Mouse (Mus musculus) hindbrain, postnatal 0 days (tissue): Measurements from ENCODE around the gene Zfp472. TPM values are rescaled to one million over a fixed set of nuclear protein-coding genes. Genes with fewer than 3 reads are reported as not detected.
A peak's percentile ranks its signal among the peaks of the same experiment; 100 is the strongest.

Experiments
- ATAC-seq: fragments of 200-750 bp; cut with Nextera tagmentation; 2 replicates; pipeline ENCODE4 v1.8.0; 2017; ENCODE audit warnings: mild to moderate bottlenecking, moderate TSS enrichment, moderate library complexity
- DNase-seq: peaks from one replicate; pipeline ENCODE4 v3.0.0-alpha.2; 2015; ENCODE audit warnings: low spot score
- H3K27ac ChIP-seq: fragments of 300-500 bp; sonication (generic); 2 replicates; pipeline ENCODE4 v1.5.1; 2014; ENCODE audit warnings: mild to moderate bottlenecking
- H3K27me3 ChIP-seq: fragments of 300-500 bp; sonication (generic); 2 replicates; pipeline ENCODE4 v1.6.1; 2014; ENCODE audit warnings: low read length, mixed read lengths; ENCODE audit not compliant: insufficient read depth
- H3K36me3 ChIP-seq: fragments of 300-500 bp; sonication (generic); 2 replicates; pipeline ENCODE4 v1.6.1; 2014; ENCODE audit warnings: low read length, mixed read lengths; ENCODE audit not compliant: insufficient read depth
- H3K4me1 ChIP-seq: fragments of 300-500 bp; sonication (generic); 2 replicates; pipeline ENCODE4 v1.6.1; 2014; ENCODE audit warnings: antibody characterized with exemption, low read length, mixed read lengths; ENCODE audit not compliant: insufficient read depth
- H3K4me2 ChIP-seq: fragments of 300-500 bp; sonication (generic); 2 replicates; pipeline ENCODE4 v1.6.1; 2014; ENCODE audit warnings: low read depth, mild to moderate bottlenecking, low read length, moderate library complexity, mixed read lengths
- H3K4me3 ChIP-seq: fragments of 300-500 bp; sonication (generic); 2 replicates; pipeline ENCODE4 v1.5.1; 2014; ENCODE audit warnings: low read length
- H3K9ac ChIP-seq: fragments of 300-500 bp; sonication (generic); replicated peaks from 2 replicates; pipeline ENCODE4 v1.6.1; 2014; ENCODE audit warnings: mild to moderate bottlenecking, low read length, moderate library complexity, mixed read lengths
- H3K9me3 ChIP-seq: fragments of 300-500 bp; sonication (generic); 2 replicates; pipeline ENCODE4 v1.6.1; 2016; ENCODE audit warnings: low read length, mixed read lengths
- CTCF ChIP-seq: IDR thresholded peaks from 2 replicates; pipeline ENCODE4 v1.5.1; 2016; ENCODE audit warnings: antibody characterized with exemption, control low read depth, low read depth
- WGBS: fragments of 180-500 bp; shearing (Covaris S2); extraction: QIAGEN DNeasy Blood & Tissue Kit; methylation state at CpG from one replicate; pipeline ENCODE4 v1.1.7; 2014; 5-methylcytosine and 5-hydroxymethylcytosine counted together
- polyA plus RNA-seq: library from polyadenylated mRNA; unstranded; fragments of >200 nt; fragmentation: Nextera tagmentation; extraction: Ambion mirVana; gene quantifications from 2 replicates; pipeline ENCODE4 v1.2.1, GENCODE M21; 2015
- total RNA-seq: library from RNA; depleted of rRNA; stranded (reverse); fragments of >200 nt; gene quantifications from 2 replicates; pipeline ENCODE4 v1.2.3, GENCODE M21; 2014

The Zfp472 gene
- total and polyA plus RNA-seq, 2 experiments from 2014 or later = 5.9 to 6.5 TPM

DNA sequence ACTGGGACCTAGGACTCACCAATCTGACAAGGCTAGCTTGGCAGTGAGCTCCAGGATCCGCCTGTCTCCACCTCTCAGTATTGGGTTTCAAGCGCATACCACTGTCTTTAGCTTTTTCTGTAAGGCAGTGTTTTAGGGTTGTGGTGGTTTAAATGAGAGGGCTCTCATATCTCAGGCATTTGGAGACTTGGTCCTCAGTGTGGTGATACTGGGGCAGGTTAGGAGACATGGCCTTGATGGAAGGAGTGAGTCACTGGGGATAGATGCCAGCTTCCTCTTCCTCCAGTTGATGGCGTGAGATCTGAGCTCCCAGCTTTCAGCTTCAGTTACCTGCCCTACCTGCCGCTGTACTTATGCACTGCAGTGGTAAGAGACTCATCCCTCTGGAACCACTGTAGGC lies 25.8 kb upstream of the Zfp472 start:
- 87% methylated on average over 4 of the region's 4 CpGs for WGBS
- no peak overlapping the region for H3K9ac ChIP-seq
- no peak overlapping the region for H3K4me3 ChIP-seq
- ATAC-seq = no peak
- H3K9me3 ChIP-seq = no peaks in the 10 kb centered on the region
- H3K36me3 ChIP-seq = no peaks in the 10 kb centered on the region
- no peak overlapping the region for H3K4me2 ChIP-seq
- H3K4me1 ChIP-seq = no peaks in the 10 kb centered on the region
- TF ChIP-seq CTCF = no peak
- DNase-seq = no peak
- H3K27ac ChIP-seq = no peak overlapping the region
- no peaks in the 10 kb centered on the region for H3K27me3 ChIP-seq

DNA sequence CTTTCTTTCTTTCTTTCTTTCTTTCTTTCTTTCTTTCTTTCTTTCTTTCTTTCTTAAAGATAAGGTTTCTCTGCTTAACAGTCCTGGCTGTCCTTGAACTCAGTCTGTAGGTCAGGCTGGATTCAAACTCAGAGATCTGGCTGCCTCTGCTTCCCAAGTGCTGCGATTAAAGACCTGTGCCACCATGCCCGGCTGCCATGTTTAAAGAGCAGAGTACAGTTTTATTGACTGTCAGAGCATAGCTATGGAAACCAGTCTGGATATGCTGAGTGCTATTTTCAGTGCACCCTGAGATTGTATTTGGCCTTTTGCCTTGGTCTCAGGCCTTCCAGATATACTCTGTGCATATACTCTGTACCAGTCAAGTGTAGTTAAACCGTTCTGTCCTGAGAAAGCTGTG lies 22.0 kb upstream of the Zfp472 start:
- 91% methylated on average over 3 of the region's 3 CpGs for WGBS
- no peak for TF ChIP-seq CTCF
- H3K4me1 ChIP-seq = no peaks in the 10 kb centered on the region
- H3K4me2 ChIP-seq = no peak overlapping the region
- H3K9ac ChIP-seq = no peak overlapping the region
- no peak for ATAC-seq
- no peak for DNase-seq
- no peaks in the 10 kb centered on the region for H3K36me3 ChIP-seq
- H3K27ac ChIP-seq = no peak overlapping the region
- no peaks in the 10 kb centered on the region for H3K9me3 ChIP-seq
- H3K4me3 ChIP-seq = no peak overlapping the region
- no peaks in the 10 kb centered on the region for H3K27me3 ChIP-seq

DNA sequence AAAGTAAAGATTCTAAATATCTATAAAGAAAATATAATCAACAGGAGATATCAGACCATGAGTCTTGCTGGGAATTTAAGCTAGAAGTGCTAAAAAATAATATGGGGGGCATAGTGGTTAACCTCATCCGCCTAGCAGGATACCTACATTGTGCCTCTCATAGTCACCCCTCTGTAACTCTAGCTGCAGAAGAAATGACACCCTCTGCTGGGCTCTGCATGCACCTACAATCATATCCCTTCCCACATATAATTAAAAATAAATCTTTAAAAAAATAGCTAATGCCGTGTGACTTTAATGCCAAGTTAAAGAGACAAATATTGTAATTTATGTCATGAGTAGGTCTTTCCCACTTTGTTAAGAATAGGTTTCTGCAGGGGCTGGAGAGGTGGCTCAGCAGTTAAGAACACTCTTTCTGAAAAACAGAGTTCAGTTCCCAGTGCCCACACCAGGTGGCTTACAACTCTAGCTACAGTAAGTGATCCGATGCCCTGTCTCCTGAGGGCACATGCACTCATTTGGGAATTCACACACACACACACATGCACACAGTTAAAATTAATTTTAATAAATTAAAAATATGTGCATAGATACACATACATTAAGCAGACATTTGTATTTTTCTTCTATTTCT lies 21.1 kb upstream of the Zfp472 start:
- WGBS = 66% methylated on average over 3 of the region's 3 CpGs
- no peak overlapping the region for H3K27ac ChIP-seq
- H3K4me2 ChIP-seq = no peak overlapping the region
- H3K27me3 ChIP-seq = no peaks in the 10 kb centered on the region
- no peak overlapping the region for H3K4me3 ChIP-seq
- no peaks in the 10 kb centered on the region for H3K36me3 ChIP-seq
- H3K4me1 ChIP-seq = no peaks in the 10 kb centered on the region
- H3K9me3 ChIP-seq = no peaks in the 10 kb centered on the region
- DNase-seq = no peak
- H3K9ac ChIP-seq = no peak overlapping the region
- peak; percentile 18; the same call in 1 of the 2 replicates for TF ChIP-seq CTCF
- ATAC-seq = no peak

DNA sequence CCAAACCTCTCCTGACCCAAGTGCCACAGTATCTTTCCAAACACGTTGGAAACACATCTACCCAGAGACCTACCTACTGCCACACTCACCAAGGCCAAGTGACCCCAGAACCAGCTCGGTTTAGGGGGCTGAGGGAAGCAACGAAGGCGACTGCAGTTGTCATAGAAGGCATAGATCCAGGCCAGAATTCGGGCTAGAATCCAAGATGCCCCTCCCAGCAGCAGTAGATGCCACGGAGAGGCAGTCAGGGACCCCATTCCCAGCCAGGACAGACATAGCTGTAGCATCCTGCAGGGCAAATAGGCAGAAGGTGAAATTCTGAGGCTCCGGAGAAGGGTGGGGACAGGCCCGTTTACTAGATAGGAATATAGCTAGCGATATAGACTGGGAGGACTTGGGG lies 18.9 kb upstream of the Zfp472 start:
- Histone ChIP-seq H3K36me3 (no peaks in the 10 kb centered on the region), H3K9me3 (no peaks in the 10 kb centered on the region), H3K9ac (peak overlapping the region; percentile 66), H3K4me2 (peak overlapping the region; percentile 90), H3K27me3 (no peaks in the 10 kb centered on the region), H3K4me1 (no peaks in the 10 kb centered on the region), H3K4me3 (peak overlapping the region; percentile 51), H3K27ac (peak overlapping the region; percentile 77)
- WGBS = 63% methylated on average over 9 of the region's 9 CpGs
- peak; percentile 11; the same call in 1 of the 2 replicates for ATAC-seq
- no peak for TF ChIP-seq CTCF
- DNase-seq = no peak

DNA sequence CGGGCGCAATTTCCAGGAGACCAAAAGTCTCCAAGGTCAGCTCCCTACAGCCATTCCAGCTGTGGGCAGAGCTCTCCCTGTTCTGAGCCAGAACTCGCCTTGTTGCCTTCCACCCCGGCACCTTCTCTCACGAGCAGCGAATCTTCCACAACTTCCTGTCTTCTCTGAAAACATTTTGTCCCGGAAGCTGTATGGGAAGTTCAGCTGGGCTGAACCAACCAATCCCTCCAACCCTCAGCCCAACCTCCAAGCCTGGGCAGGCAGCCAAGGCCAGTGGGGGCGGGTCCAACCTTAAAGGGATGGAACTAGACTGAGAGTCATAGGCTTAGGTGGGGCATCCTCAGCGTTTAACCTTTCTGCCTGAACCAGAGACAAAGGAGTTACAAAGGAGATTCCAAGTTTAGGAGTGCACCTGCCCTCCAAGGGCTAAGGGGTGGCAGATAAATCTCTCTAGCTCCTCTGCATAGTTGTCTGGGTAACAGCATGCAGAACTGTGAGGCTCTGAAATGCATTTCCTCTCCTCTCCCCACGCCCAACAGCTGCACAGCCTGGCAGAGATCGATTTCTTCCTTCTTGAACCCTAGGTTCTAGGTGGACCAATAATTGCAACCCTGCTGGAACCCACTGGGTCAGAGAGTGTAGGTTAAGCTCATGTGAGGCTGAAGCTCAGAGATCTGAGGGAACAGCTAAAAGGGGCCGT lies 18.2 kb upstream of the Zfp472 start, which contains the start of gene Cyp4f13:
TSS of gene Cyp4f13 (minus strand) at position 188 of the 700 bp plus-strand sequence.
- Histone ChIP-seq H3K9ac (peak within 1 kb of the TSS; percentile 66), H3K4me3 (peak within 1 kb of the TSS; percentile 51), H3K9me3 (no peaks in the 10 kb centered on the region), H3K4me1 (no peaks in the 10 kb centered on the region), H3K27ac (peak within 1 kb of the TSS; percentile 77), H3K27me3 (no peaks in the 10 kb centered on the region), H3K4me2 (peak within 1 kb of the TSS; percentile 90), H3K36me3 (no peaks in the 10 kb centered on the region)
- DNase-seq (peak; percentile 93), ATAC-seq (peak; percentile 98)
- 30% methylated on average over 12 of the region's 12 CpGs for WGBS
- no peak for TF ChIP-seq CTCF

DNA sequence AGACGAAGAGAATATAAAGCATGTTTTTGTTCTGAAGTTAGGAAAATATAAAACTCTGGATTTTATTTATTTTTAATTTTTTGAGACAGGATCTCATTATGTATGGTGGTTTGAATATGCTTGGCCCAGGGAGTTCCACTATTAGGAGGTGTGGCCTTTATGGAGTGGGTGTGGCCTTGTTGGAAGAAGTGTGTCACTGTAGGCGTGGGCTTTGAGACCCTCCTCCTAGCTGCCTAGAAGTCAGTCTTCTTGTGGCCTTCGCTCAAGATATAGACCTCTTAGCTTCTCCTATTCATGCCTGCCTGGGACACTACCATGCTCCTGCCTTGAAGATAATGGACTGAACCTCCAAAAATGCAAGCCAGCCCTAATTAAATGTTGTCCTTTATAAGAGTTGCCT lies 15.5 kb upstream of the Zfp472 start:
- Histone ChIP-seq H3K27me3 (no peaks in the 10 kb centered on the region), H3K27ac (no peak overlapping the region), H3K4me2 (no peak overlapping the region), H3K9ac (no peak overlapping the region), H3K36me3 (no peaks in the 10 kb centered on the region), H3K4me3 (no peak overlapping the region), H3K4me1 (no peaks in the 10 kb centered on the region), H3K9me3 (no peaks in the 10 kb centered on the region)
- TF ChIP-seq CTCF = no peak
- ATAC-seq = no peak
- WGBS = 89% methylated on average over 3 of the region's 3 CpGs
- no peak for DNase-seq

DNA sequence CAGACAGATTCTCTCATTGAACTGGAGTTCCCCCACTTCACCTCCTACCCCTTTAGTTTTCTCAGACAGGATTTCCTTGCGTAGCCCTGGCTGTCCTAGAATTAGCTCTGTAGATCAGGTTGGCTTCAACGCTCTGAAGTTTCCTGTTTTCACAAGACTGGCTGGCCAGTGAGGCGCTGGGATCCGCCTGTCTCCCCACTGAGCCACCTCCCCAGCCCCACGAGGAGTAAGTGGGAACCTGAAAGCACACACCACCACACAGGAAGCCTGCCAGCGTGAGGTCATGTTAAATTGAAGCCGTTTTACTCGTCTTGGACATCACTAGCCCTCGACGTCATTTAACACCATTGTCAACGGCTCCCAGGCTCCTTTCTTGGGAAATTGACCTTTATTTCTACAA lies 14.6 kb upstream of the Zfp472 start:
- no peak for TF ChIP-seq CTCF
- 84% methylated on average over 11 of the region's 11 CpGs for WGBS
- no peaks in the 10 kb centered on the region for H3K36me3 ChIP-seq
- no peaks in the 10 kb centered on the region for H3K27me3 ChIP-seq
- ATAC-seq = no peak
- no peak overlapping the region for H3K27ac ChIP-seq
- no peak for DNase-seq
- H3K9me3 ChIP-seq = no peaks in the 10 kb centered on the region
- no peak overlapping the region for H3K4me3 ChIP-seq
- no peak overlapping the region for H3K4me2 ChIP-seq
- H3K4me1 ChIP-seq = no peaks in the 10 kb centered on the region
- no peak overlapping the region for H3K9ac ChIP-seq
